Mouse (Mus musculus): ENCODE data around the gene Gm20388.

- TF ChIP-seq POLR2A (IDR thresholded peaks at IDR 0.05; ENCODE audit: borderline replicate concordance, extremely low read depth, insufficient read depth, insufficient read length, poor library complexity, severe bottlenecking) (no peak), CTCF (IDR thresholded peaks at IDR 0.05; ENCODE audit: borderline replicate concordance, extremely low read depth, insufficient read depth, insufficient read length) (no peak)
These were observed 3361.3 kb downstream of the Gm20388 start for GRCm38 (mm10) chr8:123271901-123272300.

Data from brain, embryonic 14.5 days (tissue).